Mouse (Mus musculus): Measurements from ENCODE around the gene Uncx.
A peak's percentile ranks its signal among the peaks of the same experiment; 100 is the strongest.

Uncx gene

DNA sequence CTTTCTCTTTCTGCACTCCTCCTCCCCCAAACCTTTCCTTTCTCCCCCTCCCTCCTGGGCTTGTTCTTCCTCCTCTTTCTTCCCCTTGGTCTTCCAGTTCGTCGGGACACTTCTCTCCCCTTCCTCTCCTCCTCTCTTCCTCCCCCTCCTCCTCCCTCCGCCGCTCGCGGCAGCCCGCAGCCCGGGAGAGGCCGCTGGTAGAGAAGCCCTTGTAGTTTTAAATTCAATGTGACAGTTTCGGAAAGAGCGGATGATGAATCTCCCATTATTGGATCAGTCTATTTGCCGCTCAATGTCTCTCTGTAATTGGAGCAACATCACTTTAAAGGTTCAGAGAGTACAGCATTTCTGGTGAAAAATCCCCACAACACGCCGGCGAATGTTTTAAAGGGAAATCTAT lies at the start of gene Uncx:
TSS of gene Uncx (plus strand) at position 281 of the 400 bp plus-strand sequence.
- DNase-seq (ENCODE audit: low spot score in 2 of 2), result no peak

DNA sequence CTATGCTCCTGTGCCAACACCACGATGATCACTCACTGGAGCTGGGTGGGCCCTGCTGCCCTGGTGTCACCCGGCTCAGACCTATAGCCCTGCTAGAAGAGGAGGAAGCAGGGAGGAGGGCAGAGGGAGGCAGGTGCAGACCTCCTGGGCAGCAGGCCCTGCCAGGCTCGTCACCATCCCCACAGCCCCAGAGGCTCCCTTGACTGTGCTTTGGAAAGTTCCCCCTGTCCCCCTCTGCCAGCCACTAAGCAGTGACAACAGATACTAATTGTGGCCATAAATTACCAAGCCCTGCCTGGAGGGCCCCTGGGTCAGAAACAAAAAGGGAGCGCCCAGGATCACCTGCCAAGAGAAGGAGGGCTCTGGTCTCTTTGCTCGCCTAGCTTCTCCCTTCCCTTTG lies 49.6 kb upstream of the Uncx start:
- DNase-seq (ENCODE audit: low spot score in 2 of 2), result no peak

DNA sequence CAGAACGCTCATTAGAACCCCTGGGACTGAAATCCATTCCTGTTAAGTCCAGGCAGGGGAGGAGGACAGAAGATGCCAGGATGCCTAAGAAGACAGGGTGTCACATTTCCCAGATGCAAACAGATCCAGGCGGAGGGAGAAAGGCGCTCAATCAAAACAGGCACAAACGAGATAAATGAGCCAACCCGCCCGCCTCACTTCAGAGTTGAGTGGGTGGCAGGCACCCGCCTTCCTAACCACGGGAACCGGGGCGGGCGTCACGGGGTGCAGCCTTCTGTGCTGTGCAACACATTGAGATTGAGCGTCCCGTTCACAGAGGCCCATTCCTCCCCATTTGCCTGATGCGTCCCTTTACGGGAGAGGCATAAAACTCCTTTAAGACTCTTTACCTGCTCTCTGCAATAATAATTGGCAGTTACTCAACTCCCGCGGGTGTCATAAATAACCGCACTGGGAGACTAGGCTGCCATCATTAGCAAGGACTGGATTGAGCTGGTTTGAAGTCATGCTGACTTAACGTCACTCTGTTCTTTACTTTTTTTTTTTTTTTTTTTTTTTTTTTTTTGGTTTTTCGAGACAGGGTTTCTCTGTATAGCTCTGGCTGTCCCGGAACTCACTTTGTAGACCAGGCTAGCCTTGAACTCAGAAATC lies 48.1 kb upstream of the Uncx start:
- DNase-seq (ENCODE audit: low spot score in 2 of 2), result peak; percentile 19 to 21

DNA sequence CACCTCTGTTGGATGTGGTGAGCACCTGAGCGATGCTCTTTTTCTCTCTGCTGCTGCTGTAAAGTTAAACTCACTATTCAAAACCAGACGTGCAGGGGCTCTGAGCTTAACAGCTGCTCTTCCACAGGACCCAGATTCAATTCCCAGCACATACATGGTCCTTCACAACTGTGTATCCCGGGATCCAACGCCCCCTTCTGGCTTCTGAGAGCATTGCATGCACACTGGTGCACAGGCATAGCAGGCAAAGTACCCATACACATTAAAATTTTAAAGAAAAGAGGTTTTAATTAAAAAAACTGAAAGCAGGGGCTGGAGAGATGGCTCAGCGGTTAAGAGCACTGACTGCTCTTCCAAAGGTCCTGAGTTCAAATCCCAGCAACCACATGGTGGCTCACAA lies 46.4 kb upstream of the Uncx start:
- no peak for DNase-seq (ENCODE audit: low spot score in 2 of 2)

DNA sequence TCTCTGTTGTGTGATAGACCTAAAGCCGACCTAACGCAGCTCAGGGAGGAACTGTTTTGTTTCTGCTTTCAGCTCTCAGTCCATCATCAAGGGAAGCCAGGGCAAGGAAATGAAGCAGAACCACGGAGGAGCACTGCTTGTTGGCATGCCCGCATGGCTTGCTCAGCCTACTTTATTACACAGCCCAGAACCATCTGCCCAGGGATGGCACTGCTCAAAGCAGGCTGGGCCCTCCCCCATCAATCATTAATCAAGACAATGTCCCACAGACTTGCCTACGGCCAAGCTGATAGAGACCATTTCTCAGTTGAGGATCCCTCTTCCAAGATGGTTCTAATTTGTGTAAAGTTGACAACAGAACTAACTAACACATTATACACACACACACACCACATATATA lies 44.5 kb upstream of the Uncx start:
- no peak for DNase-seq (ENCODE audit: low spot score in 2 of 2)

DNA sequence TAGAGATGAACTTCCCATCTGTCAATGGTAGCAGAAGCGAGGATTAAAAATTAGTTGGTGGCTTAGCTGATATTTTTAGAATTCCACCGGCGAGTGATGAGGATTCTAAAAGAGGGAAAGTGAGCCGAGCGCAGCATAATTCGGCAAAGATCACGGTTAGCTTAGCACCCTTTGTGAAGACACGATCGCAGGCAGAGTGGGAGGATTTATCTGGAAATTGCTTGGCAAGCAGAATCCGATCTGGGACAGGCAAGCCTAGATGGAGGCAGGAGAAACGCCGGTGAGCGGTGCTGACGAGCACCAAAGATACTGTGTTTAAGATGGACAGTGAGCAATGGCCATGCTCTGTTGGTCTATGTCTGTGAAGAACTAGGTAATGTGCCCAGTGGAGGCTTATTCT lies 41.0 kb upstream of the Uncx start:
- DNase-seq (ENCODE audit: low spot score in 2 of 2), result peak; percentile 24 to 42

DNA sequence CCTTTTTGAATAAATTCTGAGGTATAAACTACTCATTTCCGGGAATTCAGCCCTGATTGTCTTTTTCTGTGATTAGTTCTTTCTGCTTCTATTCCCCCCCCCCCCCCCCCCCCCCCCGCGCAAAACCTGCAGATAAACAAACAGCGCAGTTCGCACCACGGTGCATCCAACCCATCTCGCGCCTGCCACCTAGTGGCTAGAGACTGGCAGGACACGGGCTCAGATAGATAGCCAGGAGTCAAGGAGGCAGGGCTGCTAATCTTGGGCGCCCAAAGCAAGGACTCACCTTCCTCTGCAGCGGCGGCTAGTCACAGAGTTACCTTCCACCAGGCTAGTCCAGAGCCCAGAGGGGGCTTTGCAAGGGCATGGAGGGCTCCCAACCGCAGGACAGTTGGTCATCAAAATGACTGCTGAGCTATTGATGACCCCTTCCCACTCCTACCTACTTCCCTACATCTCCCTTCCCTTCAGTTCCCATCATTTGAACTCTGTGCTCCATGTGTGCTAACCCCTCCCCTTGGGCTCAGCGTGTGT lies 38.2 kb upstream of the Uncx start:
- DNase-seq (ENCODE audit: low spot score in 2 of 2), result peak; percentile 73 to 77

DNA sequence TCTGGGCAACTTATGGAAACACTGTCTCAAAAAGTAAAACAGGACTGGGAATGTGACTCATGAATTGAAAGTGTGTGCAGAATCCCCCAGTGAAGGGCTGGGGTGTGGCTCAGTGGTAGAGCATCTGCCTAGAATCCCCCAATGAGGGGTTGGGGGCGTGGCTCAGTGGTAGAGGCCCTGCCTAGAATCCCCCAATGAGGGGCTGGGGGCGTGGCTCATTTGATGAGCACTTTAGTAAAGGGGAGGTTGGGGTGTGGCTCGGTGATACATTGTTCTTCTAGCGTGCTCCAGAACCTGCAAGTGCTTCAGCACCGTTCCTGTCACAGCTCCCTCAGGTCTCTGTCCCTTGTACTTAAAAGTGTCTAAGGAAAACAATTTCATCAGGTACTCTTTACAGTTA lies 37.1 kb upstream of the Uncx start:
- no peak for DNase-seq (ENCODE audit: low spot score in 2 of 2)

DNA sequence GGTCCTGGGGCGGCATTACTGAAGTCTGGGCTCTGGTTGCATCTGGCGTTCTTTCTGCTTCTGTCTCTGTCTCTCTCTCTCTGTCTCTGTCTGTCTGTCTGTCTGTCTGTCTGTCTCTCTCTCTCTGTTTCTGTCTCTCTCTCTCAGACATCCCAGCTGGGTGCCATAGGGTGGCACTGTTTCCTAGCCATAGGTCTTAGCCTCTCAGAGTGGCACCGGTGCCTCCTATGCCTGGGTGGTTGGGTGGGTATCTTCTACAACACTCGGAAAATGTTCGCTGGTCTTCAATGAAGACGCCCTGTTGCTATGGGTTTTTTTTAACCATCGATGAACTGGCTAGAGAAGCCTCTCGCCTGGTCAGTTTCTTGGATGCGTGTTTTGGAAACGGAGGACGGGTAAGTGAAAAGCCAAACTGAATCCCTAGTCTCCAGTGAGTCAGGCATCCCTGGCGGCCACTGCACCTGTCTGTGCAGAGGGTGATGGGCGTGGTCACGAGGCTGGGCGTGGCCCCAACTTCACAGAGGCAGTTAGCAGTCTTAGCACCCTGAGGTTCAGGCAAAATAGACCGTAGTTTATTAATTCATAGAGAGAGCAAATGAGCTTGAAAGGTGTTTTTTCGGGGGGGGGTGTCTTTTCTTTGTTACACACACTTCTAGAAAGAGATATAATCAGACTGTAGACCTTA lies 32.5 kb upstream of the Uncx start:
- DNase-seq (ENCODE audit: low spot score in 2 of 2), result no peak

DNA sequence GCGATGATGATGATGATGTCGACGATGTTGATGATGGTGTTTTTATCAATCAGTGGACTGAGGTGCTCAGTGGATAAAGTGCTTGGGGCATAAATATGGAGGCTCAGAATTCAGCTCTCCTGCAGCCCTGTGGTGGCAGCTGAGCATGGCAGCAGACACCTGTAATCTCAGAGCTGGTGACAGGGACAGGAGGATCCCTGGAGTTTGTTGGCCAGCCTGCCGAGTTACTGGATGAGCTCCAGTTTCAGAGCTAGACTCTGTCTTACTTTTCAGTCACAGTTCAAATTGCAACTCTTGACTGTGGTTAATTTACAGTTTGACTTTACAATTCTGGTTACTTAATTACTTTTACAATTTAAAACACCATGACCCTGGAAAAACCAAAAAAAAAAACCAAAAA lies 31.1 kb upstream of the Uncx start:
- DNase-seq (ENCODE audit: low spot score in 2 of 2), result no peak

DNA sequence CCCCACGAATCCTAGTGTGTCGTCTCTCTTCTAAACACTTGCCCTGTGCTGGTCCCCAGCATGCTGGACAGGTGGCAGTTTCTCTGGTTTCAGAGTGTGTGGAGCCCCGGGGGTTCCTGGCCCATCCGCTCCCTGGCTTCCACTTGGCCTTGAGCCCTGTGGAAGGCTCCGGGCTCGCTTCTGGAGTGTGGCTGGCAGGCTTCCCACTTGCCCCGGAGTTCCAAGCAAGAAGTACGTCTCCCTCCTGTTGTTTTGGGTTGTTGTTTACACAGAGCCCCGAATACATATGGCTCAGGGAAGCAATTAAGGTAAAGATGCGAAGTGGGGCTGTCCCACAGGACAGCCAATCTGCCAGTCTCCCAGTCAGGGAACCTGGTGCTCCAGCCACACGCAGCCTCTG lies 27.0 kb upstream of the Uncx start:
- no peak for DNase-seq (ENCODE audit: low spot score in 2 of 2)

DNA sequence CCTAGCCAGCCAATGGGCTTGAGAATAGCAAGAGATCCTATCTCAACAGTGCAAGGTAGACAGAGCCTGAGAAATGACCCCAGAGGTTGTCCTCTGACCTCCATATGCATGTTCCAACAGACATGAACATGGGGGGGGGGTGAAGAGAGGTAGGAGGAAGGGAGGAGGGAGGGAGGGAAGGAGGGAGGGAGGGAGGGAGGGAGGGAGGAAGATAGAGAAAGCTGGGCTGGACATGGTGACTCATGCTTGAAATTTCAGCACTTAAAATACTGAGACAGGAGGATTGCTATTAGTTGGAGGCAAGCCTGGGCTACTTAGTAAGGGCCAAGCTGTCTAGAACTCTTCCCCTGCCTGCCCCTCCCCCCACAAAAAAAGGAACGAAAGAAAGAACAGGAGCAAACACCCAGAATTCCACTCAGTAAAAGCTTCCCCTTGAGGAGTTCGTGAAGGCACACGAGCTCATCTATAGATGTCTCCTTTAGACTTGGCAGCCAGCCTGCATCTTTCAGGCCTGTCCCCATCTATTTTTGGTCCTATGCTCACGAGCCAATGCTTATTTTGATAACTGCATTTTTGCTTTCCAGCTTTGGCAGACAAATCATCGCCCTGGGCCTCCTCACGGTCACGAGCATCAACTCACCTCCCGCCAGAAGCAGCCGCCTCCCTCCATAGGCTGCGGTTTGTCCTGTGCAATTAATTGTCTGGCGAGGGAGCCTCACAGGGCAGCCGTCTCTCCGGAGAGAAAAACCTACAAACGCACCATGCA lies 23.0 kb upstream of the Uncx start:
- peak in 1 of 2 experiments; percentile 40 for DNase-seq (ENCODE audit: low spot score in 2 of 2)

DNA sequence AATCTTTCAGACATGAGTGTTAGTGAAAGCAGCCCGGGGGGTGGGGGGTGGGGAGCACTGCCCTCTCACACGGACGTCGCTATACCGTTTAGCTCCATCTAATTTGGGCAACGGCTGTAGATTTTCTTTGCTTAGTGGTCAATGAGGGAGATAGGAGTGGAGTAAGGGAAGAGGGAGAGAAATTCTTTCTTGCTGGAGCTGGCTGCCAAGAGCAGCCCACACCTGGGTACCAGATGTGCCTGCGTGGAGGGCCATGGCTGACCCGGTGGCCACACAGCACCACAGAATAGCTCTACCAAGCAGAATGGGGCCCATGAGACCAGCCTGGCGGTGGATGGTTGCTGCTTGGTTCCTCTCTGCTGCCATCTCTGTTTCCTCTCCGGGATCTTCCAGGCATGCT lies 21.3 kb upstream of the Uncx start:
- no peak for DNase-seq (ENCODE audit: low spot score in 2 of 2)

DNA sequence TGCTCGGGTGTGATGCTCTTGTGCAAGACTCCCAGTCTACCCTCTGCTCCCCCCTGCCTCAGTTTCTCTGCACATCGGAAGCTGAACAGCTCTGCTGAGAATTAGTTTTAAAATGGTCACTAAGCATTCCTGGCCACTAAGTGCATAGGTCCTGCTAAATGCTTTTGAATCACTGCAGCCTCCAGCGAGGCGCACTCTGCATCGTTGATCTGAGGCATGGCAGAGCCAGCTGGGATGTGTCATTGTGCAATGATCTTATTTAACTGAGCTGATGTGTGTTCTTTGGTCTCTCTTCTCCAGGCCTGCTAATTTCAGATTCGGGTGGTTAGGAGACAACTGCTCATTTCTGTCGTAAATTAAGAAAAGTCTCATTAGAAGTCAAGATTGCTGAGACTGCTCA lies 14.4 kb upstream of the Uncx start:
- no peak for DNase-seq (ENCODE audit: low spot score in 2 of 2)

DNA sequence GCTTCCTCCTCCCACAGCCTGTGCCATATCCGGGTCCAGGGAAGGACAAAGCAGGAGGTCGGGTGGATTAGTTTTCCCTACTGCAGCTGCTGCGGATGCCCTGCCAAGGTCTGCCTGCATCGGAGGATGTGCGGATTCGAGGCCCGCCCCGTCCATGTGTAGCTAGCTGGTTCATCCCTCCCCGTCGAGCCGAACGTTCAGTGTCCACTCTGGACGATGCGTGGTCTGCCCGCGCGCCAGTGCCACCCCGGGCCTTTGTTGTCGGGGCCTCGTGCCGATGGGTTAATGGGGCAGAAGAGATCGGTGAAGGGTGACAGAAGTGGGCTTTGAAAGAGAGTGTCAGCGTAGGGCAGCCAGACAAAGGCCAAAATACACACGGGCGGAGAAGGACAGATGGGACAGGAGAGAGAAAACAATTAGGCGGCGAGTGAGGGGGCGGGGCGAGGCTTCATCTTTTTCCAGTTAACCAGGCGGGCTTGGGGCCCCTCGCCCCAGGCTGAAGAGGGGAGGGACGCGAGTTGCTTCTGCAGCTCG lies 7.8 kb upstream of the Uncx start:
- no peak for DNase-seq (ENCODE audit: low spot score in 2 of 2)

DNA sequence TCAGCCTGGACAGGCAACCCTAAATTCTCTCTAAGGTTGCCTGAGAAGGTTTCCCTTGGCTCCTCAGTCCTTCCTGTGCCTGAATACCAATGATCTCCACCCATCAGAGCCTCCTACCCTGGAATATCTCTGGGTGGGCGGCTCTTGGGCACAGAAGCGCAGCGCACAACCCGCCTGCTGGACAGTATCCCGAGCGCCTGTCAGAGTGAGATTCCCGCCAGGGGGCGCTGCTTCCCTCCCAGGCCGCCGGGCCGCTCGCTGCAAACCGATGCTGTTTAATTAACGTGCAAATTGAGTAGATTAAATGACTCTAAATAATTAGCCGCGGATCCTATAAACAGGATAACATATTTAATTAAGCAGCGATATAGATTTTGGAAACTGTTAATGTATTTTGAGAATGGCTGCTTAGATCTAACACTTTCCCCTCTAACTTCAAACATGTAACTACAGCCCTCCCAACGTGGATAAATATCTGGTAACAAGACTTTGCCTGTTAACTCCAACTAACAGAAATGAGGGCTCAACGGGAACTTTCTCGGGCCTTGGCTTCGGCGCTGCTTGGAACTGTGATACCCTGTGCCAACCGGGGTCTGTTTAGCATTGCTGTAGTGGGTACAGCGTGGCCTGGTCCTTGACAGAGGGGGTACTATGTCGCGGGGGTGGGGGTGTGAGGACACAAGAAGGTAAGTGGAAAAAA lies 6.9 kb upstream of the Uncx start:
- peak in 1 of 2 experiments; percentile 54 for DNase-seq (ENCODE audit: low spot score in 2 of 2)

DNA sequence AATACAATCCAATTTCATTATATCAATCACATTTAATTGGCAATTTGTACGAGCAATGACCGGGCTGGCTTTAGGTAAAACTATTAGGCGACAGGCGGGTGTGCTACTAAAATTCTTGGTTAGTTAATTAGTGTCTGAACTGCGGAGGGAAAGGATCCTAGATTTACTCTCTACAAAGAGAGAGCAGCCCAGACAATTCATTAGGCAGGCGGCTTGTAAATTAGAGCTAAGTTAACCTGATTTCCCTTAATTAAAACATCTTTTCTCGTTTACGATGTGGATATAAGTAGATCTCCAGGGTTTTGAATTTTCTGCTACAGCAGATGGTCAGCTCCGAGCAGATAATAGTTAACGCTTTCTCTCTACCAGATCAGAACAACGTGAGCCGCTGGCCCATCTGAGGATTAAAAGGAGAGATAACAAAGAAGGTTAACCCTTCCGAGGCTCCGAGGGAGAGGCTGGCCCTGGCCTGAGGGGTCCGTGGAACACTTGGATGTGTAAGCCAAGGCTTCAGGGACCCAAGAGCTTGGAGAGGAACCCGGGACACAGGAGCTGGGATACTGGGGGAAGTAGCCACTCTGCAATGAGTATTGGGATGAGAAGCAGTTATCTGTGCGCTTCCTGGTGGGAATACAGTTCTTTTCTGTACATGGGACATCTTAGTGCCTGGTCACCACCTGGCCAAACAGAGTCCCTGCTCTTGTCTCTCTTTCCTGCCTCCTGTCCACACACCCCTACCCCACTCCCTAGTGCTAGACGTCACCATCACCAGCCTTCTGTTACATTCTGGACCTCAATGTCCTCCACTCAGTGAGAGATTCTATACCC lies 6.2 kb upstream of the Uncx start:
- no peak for DNase-seq (ENCODE audit: low spot score in 2 of 2)

DNA sequence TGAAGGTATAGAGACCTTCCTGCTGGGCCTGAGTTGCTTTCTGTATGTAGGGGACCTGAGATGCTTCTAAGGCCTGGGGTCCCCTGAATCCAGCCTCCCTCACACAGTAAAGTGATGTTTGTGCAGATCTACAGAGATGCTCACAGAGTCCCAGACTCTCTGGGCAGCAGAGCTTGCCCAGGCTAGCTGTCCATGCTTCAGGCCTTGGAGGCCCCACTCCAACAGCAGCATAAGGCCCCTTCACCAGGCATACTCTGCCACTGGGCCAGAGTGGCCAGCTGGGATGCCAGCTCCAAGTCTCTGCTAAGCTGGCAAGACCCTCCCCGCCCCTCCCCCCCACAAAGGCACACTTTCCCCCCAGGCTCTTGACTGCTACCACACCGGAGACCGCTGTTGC lies 5.6 kb upstream of the Uncx start:
- DNase-seq (ENCODE audit: low spot score in 2 of 2), result no peak

DNA sequence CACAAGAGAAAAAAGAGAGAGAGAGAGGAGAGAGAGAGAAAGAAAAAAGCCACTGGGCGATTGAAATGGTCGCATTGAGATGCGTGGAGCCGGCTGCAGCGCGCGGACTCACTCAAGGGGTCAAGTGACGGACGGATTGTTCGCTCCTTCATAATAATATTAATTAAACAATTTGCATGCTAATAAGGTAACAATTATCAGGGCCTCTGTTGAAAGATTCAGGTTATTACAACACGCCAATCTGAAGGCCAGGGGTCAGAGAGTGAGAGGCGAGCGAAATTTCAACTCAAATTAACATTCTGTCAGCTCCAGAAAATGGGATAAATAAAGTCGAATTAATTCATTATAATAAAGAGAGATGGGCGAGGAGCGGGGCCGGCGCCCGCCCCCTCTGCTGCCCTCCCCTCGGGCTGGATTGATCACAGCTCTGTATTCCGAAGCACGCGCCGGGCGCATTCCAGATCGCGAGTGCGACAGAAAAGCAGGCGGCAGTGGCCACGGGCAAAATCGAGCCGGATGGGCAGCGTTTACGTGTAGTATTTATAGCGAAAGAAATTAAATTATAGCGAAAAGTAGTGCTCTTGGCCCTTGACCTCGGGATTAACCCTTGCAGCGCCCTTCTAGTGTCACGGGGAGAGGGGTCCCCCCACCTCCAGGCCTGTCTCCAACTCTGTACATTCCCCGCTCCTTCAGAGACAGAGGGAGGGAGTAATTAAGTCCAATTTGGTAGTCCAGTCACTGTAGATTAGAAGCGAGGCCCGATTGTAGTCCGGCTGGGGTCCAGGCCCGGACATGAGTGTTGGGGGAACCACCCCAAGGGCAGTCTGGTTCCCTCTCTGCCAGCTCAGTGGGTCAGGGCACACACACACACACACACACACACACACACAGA lies 1.9 kb upstream of the Uncx start:
- no peak for DNase-seq (ENCODE audit: low spot score in 2 of 2)

DNA sequence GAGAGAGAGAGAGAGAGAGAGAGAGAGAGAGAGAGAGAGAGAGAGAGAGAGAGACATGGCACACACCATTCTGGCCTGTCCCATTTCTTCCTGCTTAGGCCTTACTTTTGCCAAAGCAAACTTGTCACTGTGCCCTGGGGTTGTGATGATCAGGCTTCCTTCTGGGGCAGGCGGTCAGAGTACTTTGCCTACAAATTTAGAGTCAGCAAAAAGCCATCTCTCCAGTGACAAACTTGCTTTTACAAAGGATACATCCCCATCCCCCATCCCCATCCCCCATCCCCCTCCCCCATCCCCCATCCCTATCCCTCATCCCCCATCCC lies 1.3 kb upstream of the Uncx start:
- no peak for DNase-seq (ENCODE audit: low spot score in 2 of 2)
